In the genomic region with DNA sequence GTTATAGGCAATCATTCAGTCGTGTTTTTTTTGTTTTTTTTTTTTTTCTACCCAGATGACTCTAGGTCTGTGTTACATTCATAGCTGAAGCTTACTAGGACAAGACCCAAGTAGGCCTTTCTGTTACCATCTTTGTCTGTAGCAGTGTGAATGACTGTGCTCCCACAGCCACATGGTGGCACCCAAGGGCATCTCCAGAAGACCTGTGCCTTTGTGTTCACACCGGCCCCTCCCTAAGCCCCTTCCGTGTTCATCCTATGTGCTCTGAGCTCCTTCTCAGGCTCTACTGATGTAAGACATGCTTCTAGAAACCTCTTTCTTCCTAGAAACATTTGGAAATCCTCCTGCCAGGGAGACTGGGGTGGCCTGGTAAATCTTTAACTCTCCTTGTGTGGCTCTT, we compare ENCODE assay signal across 8 mouse cellular contexts. TPM values are rescaled to one million over a fixed set of nuclear protein-coding genes. Genes with fewer than 3 reads are reported as not detected.
DNase-seq lines count a peak whose midpoint lies in the region; ATAC-seq and TF ChIP-seq lines count a peak whose summit lies in the region.
"Had no signal": no experiment of that assay in that cellular context is flagged by ENCODE, and none has a peak within 500 bp of the region (broad histone marks: within the 10 kb centered on the region; RNA-seq: fewer than 3 reads in every experiment).

Gene Gimap8 (plus strand): TSS at position 240 of the 400 bp plus-strand sequence.

- H3K36me3 ChIP-seq in MEL (ENCODE audit: control insufficient read depth in 1 of 2, insufficient read depth in 2 of 2, low read length in 2 of 2) = no peaks in the 10 kb centered on the region
- H3K36me3 ChIP-seq in kidney, embryonic 16.5 days (ENCODE audit: insufficient read depth, low read length) = no peaks in the 10 kb centered on the region
- H3K36me3 ChIP-seq: embryonic facial prominence, embryonic 15.5 days had no signal

- H3K9ac ChIP-seq in MEL (ENCODE audit: control insufficient read depth, low read depth, low read length, poor library complexity, severe bottlenecking) = no peak within 1 kb of the TSS
- H3K9ac ChIP-seq in kidney, embryonic 16.5 days (replicated peaks; ENCODE audit: low read length) = 0 out of 2 replicates have a peak within 1 kb of the TSS, but pooled peaks have one; percentile 20
- H3K9ac ChIP-seq: embryonic facial prominence, embryonic 15.5 days had no signal

- H3K9me3 ChIP-seq in MEL (replicated peaks; ENCODE audit: insufficient read depth, low read length) = no peaks in the 10 kb centered on the region
- no peaks in the 10 kb centered on the region for H3K9me3 ChIP-seq in kidney, embryonic 16.5 days (ENCODE audit: low read length)
- H3K9me3 ChIP-seq: embryonic facial prominence, embryonic 15.5 days had no signal

- peak within 1 kb of the TSS; percentile 20 for H3K4me2 ChIP-seq in kidney, embryonic 16.5 days (replicated peaks; ENCODE audit: low read depth, low read length)
- H3K4me2 ChIP-seq: embryonic facial prominence, embryonic 15.5 days had no signal

- TF ChIP-seq POLR2A in MEL (IDR thresholded peaks at IDR 0.05; ENCODE audit: control insufficient read depth in 1 of 2, insufficient read depth in 1 of 2, low read depth in 1 of 2, low read length in 2 of 2, poor library complexity in 1 of 2) = no peak

- peak; percentile 84 to 89 for DNase-seq in B cell, adult 2 months
- DNase-seq in MEL (ENCODE audit: low read depth, low spot score) = peak; percentile 7
- peak; percentile 66 to 83 for DNase-seq in heart, adult 18-20 months
- peak; percentile 91 for DNase-seq in thymus, postnatal 4 days
- no peak for DNase-seq in gastrocnemius, adult 18-20 months (ENCODE audit: low spot score)

- TF ChIP-seq CTCF in MEL (IDR thresholded peaks at IDR 0.05 in 2 of 3, conservative IDR thresholded peaks at IDR 0.05 in 1 of 3; ENCODE audit: control insufficient read depth in 1 of 3, insufficient read depth in 1 of 3, low read depth in 2 of 3, low read length in 3 of 3, poor library complexity in 1 of 3, severe bottlenecking in 1 of 3) = peak in 2 of 3 experiments; percentile 20 to 22; a peak in 3 of 6 replicates

- TF ChIP-seq RAD21 in MEL (IDR thresholded peaks at IDR 0.05; ENCODE audit: low read depth, low read length) = no peak

- H3K79me2 ChIP-seq in MEL (ENCODE audit: control insufficient read depth, insufficient read depth, low read length, poor library complexity) = no peaks in the 10 kb centered on the region

- TF ChIP-seq EP300 in MEL (IDR thresholded peaks at IDR 0.05; ENCODE audit: low read depth in 1 of 2, low read length in 2 of 2) = no peak

- H3K27ac ChIP-seq in MEL (ENCODE audit: control insufficient read depth, low read depth, low read length) = no peak within 1 kb of the TSS
- H3K27ac ChIP-seq in kidney, embryonic 16.5 days (ENCODE audit: low read length) = no peak within 1 kb of the TSS
- H3K27ac ChIP-seq: embryonic facial prominence, embryonic 15.5 days had no signal

- WGBS in kidney, embryonic 16.5 days = 33% methylated on average over 3 of the region's 3 CpGs

- no peaks in the 10 kb centered on the region for H3K27me3 ChIP-seq in MEL (ENCODE audit: control insufficient read depth in 1 of 2, insufficient read depth in 2 of 2, low read length in 2 of 2)
- H3K27me3 ChIP-seq in kidney, embryonic 16.5 days (ENCODE audit: insufficient read depth, low read length) = no peaks in the 10 kb centered on the region
- H3K27me3 ChIP-seq: embryonic facial prominence, embryonic 15.5 days had no signal

- H3K4me3 ChIP-seq in MEL (ENCODE audit: control insufficient read depth in 1 of 2, insufficient read depth in 1 of 2, low read depth in 2 of 2, low read length in 2 of 2) = no peak within 1 kb of the TSS
- H3K4me3 ChIP-seq in kidney, embryonic 16.5 days (ENCODE audit: low read length) = no peak within 1 kb of the TSS
- H3K4me3 ChIP-seq: embryonic facial prominence, embryonic 15.5 days had no signal

- H3K4me1 ChIP-seq in MEL (ENCODE audit: control insufficient read depth in 1 of 2, insufficient read depth in 2 of 2, low read length in 2 of 2) = no peaks in the 10 kb centered on the region
- no peaks in the 10 kb centered on the region for H3K4me1 ChIP-seq in kidney, embryonic 16.5 days (ENCODE audit: insufficient read depth, low read length)
- H3K4me1 ChIP-seq: embryonic facial prominence, embryonic 15.5 days had no signal

- peak; percentile 61; the same call in 1 of the 2 replicates for ATAC-seq in kidney, embryonic 16.5 days (ENCODE audit: low FRiP score, low TSS enrichment)
- ATAC-seq in megakaryocyte-erythroid progenitor cell, adult 5-6 weeks (replicated peaks; ENCODE audit: low FRiP score, low TSS enrichment, poor library complexity, severe bottlenecking) = peak; percentile 75

TF ChIP-seq in MEL, 35 proteins besides CTCF, POLR2A, EP300 and RAD21:
- TF ChIP-seq SMC3 (IDR thresholded peaks at IDR 0.05; ENCODE audit: low read depth, low read length) = peak; percentile 20; the same call in 1 of the 2 replicates
- TF ChIP-seq SIN3A (IDR thresholded peaks at IDR 0.05; ENCODE audit: low read length) = no peak
- no peak for TF ChIP-seq NRF1 (IDR thresholded peaks at IDR 0.05; ENCODE audit: insufficient read depth, low read depth, low read length, poor library complexity, severe bottlenecking)
- no peak for TF ChIP-seq E2F4 (IDR thresholded peaks at IDR 0.05; ENCODE audit: borderline replicate concordance, low read depth, low read length)
- no peak for TF ChIP-seq NELFE (IDR thresholded peaks at IDR 0.05; ENCODE audit: low read depth, low read length)
TF ChIP-seq in MEL: peak in this region for 1.

RNA-seq across cellular contexts. Expression of gene Gimap8, which starts in this region (rescaled TPM):
- total RNA-seq in MEL (2012; rRNA removed) = not detected in 2 replicates
- polyA plus RNA-seq in MEL (2012; ENCODE audit: insufficient read depth in 1 of 2, insufficient read length in 2 of 2, low read depth in 1 of 2, low replicate concordance in 2 of 2, missing spikeins in 1 of 2) = not detected
- 1 to 10 TPM; 7.1 to 7.5 TPM for total RNA-seq in heart, adult 18-20 months (2021)
- 3.5 TPM in 2 replicates for polyA plus RNA-seq in kidney, embryonic 16.5 days (2015; fragmentation: Nextera tagmentation; extraction: Ambion mirVana)
- total RNA-seq in megakaryocyte-erythroid progenitor cell, adult 5-6 weeks (2014; fragmentation: Nextera tagmentation) = 7.1 and 7.8 TPM in 2 replicates
- total RNA-seq in megakaryocyte-erythroid progenitor cell, adult 5-6 weeks (2017) = 1.4 and 8.0 TPM in 2 replicates
- 1 to 10 TPM; 1.3 to 2.5 TPM for total RNA-seq in gastrocnemius, adult 18-20 months (2021)

Comparison
In these comparisons a context has a peak if more than half of its experiments do, and no peak if none do; other contexts are left out.
1. Peak in DNase-seq in MEL; RNA of the gene not detected or under 1 TPM.